Mouse (Mus musculus) thymus, adult 2 months (tissue): Measurements from ENCODE around the gene Ivd. TPM values are rescaled to one million over a fixed set of nuclear protein-coding genes. Genes with fewer than 3 reads are reported as not detected.
A peak's percentile ranks its signal among the peaks of the same experiment; 100 is the strongest.

Source experiments
- DNase-seq: peaks from one replicate; pipeline ENCODE4 v3.0.0; 2021
- H3K27ac ChIP-seq: fragments of 200-500 bp; 2 replicates; pipeline ENCODE4 v1.5.1; 2012; ENCODE audit warnings: low read length, control low read depth; ENCODE audit not compliant: control insufficient read depth, insufficient read depth
- H3K27me3 ChIP-seq: fragments of 200-500 bp; 2 replicates; pipeline ENCODE4 v1.6.1; 2012; ENCODE audit warnings: mild to moderate bottlenecking, low read length, moderate library complexity, mixed read lengths; ENCODE audit not compliant: control insufficient read depth, insufficient read depth
- H3K36me3 ChIP-seq: fragments of 200-500 bp; 2 replicates; pipeline ENCODE4 v1.6.1; 2012; ENCODE audit warnings: mild to moderate bottlenecking, low read length, moderate library complexity; ENCODE audit not compliant: control insufficient read depth, insufficient read depth
- H3K4me1 ChIP-seq: fragments of 200-500 bp; replicated peaks from 2 replicates; pipeline ENCODE4 v1.6.1; 2012; ENCODE audit warnings: low read length; ENCODE audit not compliant: control insufficient read depth, insufficient read depth
- H3K4me3 ChIP-seq: fragments of 200-500 bp; 2 replicates; pipeline ENCODE4 v1.5.1; 2012; ENCODE audit warnings: mild to moderate bottlenecking, low read length, control low read depth, moderate library complexity; ENCODE audit not compliant: control insufficient read depth, insufficient read depth
- CTCF ChIP-seq: fragments of 200-500 bp; IDR thresholded peaks from 2 replicates; pipeline ENCODE4 v1.5.1; 2012; ENCODE audit warnings: mild to moderate bottlenecking, control low read depth, low read length, moderate library complexity, borderline replicate concordance; ENCODE audit not compliant: control insufficient read depth, poor library complexity, insufficient read depth; ENCODE audit errors: extremely low read depth
- POLR2A ChIP-seq: fragments of 200-500 bp; IDR thresholded peaks from 2 replicates; pipeline ENCODE4 v1.6.1; 2012; ENCODE audit warnings: mild to moderate bottlenecking, low read length, control low read depth, moderate library complexity; ENCODE audit not compliant: control insufficient read depth, poor library complexity, insufficient read depth; ENCODE audit errors: extremely low read depth
- WGBS: fragments of 180-500 bp; shearing (Covaris S2); methylation state at CpG from one replicate; pipeline ENCODE4 v1.1.7; 2018; 5-methylcytosine and 5-hydroxymethylcytosine counted together
- polyA plus RNA-seq: library from polyadenylated mRNA; depleted of rRNA; stranded (reverse); fragments of >200 nt; gene quantifications from 2 replicates; pipeline ENCODE4 v1.2.3, GENCODE M21; 2012; rRNA removed

The Ivd gene
- polyA plus RNA-seq: 48.3 and 50.6 TPM in 2 replicates

DNA sequence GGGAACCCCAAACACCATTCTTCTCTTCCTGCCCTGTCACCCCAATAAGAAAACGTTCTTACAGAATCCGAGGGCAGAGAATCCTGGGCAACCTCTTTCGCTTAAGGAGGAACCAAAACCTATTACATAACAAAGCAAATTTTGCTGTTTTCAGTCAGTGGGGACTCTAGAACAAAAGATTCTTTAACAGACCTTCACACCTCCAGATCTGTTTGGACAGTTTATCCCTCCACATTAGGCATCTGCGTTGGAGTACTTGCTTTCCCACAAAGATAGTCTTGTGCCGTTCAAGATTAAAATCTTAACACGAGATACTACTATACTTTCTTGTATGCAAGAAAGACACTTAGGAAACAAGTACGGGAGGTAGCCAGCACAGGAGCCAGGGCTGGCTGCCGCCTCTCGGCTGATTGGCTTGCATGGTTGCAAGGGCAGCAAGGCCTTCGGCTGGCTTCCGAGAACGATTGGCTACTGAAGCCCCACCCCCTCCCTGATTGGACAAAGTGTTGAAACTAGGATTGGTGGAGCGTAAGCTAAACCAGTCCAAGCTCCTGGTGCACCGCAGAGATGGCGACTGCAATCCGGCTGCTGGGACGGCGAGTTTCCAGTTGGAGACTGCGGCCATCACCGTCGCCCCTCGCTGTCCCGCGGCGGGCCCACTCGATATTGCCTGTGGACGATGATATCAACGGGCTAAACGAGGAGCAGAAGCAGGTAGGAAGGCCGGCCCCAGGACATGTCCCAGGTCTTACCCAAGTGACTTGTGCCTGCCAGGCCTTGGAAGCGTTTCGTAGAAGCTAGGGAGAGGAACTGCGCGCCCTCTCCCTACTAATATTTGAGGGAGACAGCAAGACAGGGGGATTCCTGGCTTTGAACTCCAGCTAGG is at the start of gene Ivd:
Gene Ivd, plus strand, starts transcription at position 501 of the 886 bp plus-strand sequence.
- no peaks in the 10 kb centered on the region for H3K27me3 ChIP-seq
- H3K27ac ChIP-seq: no peak within 1 kb of the TSS
- no peaks in the 10 kb centered on the region for H3K36me3 ChIP-seq
- 0 out of 2 replicates have a peak, but pooled peaks cover 5% of the 10 kb centered on the region for H3K4me1 ChIP-seq
- peak within 1 kb of the TSS; percentile 87 for H3K4me3 ChIP-seq
- WGBS: under 1% methylated on average over 34 of the region's 34 CpGs
- peak; percentile 90 for DNase-seq
- peak; percentile 79 for TF ChIP-seq POLR2A
- peak; percentile 51; the same call in 1 of the 2 replicates for TF ChIP-seq CTCF

DNA sequence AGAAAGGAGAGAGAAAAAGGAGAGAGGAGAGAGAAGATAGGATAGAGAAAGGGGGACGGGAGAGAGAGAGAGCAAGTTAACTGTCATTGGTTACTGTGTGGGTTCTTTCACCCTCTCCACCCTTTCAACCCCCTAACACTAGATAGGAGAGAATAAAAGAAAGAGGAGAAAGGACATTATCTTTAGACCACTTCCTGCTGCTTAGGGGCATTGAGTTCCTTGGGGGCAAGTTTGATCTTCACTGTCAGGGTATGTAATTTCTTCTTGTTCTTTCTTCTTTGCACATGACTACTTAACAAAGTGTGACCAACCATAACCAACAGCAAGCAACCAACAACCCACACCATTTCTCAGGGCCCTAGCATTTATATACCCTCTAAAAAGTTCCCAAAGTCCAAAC is 49.0 kb upstream of the Ivd start:
- Histone ChIP-seq H3K27ac (no peak overlapping the region), H3K36me3 (no peaks in the 10 kb centered on the region; the same call in 1 of the 2 replicates), H3K4me1 (peaks cover 8% of the 10 kb centered on the region), H3K27me3 (no peaks in the 10 kb centered on the region), H3K4me3 (no peak overlapping the region)
- 46% methylated on average over 1 of the region's 1 CpGs for WGBS
- TF ChIP-seq POLR2A (no peak), CTCF (no peak)
- DNase-seq: no peak

DNA sequence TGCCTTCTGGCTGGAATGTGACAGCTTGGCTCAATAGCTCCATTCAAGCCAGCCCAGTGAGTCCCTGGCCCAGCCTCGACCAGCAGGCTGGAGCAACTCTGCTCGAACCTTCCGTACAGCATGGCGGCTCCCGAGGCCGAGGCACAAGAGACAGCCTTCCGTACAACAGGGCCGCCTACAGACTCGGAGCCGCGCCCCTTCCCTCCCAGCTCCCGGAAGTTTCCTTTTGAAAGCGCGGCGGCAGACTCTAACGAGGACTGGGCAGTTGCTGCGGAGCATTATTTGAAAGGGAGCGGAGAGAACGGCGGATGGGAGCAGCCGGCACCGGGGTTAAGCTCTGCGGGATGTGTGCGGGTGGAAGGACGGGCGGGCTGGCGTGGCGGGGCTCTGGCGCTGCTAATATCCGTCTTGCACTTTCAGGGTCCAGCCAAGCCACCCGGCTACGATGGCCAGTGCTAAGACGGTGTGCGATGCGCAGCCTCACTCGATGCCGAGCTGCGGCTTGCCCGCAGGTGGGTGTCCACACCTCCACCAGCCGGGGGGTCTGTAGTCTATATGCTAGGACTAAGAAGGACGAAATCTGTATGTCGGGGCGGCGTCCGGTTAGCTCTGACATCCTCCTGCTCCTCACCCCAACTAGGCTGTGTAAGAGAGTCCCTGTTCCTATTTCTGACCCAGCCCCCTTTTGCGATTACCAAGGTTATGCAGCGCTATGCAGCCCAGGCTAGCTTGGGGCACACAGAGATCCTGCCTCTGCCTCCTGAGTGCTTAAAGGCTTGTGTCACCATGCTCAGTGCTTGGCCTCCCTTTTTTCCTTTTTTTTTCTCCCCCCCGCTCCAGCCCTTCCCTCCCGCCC is 47.5 kb upstream of the Ivd start, which contains the start of gene Knstrn:
Gene Knstrn, plus strand, starts transcription at position 23 of the 856 bp plus-strand sequence.
- Histone ChIP-seq H3K27me3 (no peaks in the 10 kb centered on the region), H3K4me1 (peaks cover 8% of the 10 kb centered on the region), H3K27ac (no peak within 1 kb of the TSS), H3K36me3 (peaks cover 3% of the 10 kb centered on the region), H3K4me3 (peak within 1 kb of the TSS; percentile 85)
- TF ChIP-seq POLR2A (peak; percentile 59; the same call in 1 of the 2 replicates), CTCF (0 out of 2 replicates have a peak, but pooled peaks have one; percentile 40)
- peak; percentile 91 for DNase-seq
- WGBS: under 1% methylated on average over 49 of the region's 49 CpGs

DNA sequence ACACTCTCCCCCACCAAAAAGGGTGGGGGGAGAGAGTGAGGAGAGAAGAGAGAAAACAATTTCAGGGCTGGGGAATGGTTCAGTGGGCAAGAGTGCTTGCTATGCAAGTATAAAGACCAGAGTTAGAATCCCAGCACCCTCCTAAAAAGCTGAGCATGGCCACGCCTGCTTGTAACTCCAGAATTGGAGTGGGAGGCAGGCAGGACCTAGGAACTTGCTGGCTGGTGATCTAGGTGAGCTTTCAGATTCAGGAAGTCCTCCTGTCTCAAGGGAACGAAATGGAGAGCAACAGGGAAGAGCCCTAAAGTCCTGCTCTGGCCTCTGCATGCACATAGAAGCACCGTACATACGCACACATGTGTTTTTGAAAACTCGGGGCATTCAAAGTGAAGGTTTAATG is 39.0 kb upstream of the Ivd start:
- no peaks in the 10 kb centered on the region for H3K4me1 ChIP-seq
- H3K4me3 ChIP-seq: no peak overlapping the region
- no peak overlapping the region for H3K27ac ChIP-seq
- WGBS: 94% methylated on average over 5 of the region's 5 CpGs
- DNase-seq: no peak
- H3K36me3 ChIP-seq: peaks cover 38% of the 10 kb centered on the region
- no peaks in the 10 kb centered on the region for H3K27me3 ChIP-seq
- TF ChIP-seq CTCF: no peak
- TF ChIP-seq POLR2A: no peak

DNA sequence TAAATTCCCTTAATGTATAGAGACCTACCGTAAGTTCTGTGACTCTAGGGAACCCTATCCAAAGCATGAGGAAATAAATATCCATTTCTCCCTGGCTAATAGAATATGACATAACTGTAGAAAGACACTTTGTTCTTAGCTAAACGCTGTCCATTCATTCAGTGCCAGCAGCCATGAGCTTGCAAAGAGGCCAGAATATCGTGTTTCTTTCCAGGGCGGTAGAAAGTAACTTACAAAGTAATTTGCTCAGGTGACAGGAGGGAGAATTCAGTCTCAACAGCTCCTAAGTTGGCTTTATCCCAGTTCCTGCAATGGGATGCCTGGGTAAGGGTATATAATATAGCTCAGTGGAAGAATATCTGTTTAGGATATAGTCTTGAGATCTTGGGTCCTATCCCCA is 37.4 kb upstream of the Ivd start:
- DNase-seq: no peak
- 96% methylated on average over 4 of the region's 4 CpGs for WGBS
- no peak overlapping the region for H3K4me3 ChIP-seq
- H3K36me3 ChIP-seq: peaks cover 45% of the 10 kb centered on the region
- no peaks in the 10 kb centered on the region for H3K4me1 ChIP-seq
- H3K27ac ChIP-seq: no peak overlapping the region
- TF ChIP-seq POLR2A (no peak), CTCF (no peak)
- H3K27me3 ChIP-seq: no peaks in the 10 kb centered on the region

DNA sequence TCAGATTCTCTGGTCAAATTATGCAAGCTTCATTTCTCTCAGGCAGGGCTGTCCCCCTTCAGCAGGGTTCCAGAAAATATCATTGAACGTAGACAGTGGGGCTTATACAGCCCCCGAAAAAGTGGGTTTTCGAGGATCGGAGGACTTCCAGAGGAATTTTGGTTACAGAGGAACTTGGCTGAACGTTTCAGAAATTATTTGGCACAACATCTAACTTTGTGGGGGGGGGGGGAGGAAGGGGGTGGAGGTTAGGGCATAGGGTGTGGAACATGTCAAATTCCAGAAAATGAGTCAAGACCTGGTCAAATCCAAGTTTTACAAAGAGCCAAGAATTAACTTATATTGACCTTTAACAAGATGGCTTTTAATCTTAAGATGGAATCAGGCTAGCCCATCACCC is 32.7 kb upstream of the Ivd start:
- no peaks in the 10 kb centered on the region for H3K27me3 ChIP-seq
- peaks cover 54% of the 10 kb centered on the region for H3K36me3 ChIP-seq
- 96% methylated on average over 5 of the region's 5 CpGs for WGBS
- DNase-seq: no peak
- no peak overlapping the region for H3K4me3 ChIP-seq
- no peaks in the 10 kb centered on the region for H3K4me1 ChIP-seq
- no peak overlapping the region for H3K27ac ChIP-seq
- no peak for TF ChIP-seq CTCF
- no peak for TF ChIP-seq POLR2A
